Mouse (Mus musculus) stomach, embryonic 15.5 days (tissue): ENCODE data around the gene Dnajb2. TPM values are rescaled to one million over a fixed set of nuclear protein-coding genes. Genes with fewer than 3 reads are reported as not detected.
"Not testable (repeated sequence)": the region's sequence is repeated elsewhere in the genome, so short reads cannot be mapped to it uniquely, and the experiment has no call there.

Source experiments
- ATAC-seq: fragments of 200-750 bp; cut with Nextera tagmentation; 2 replicates; pipeline ENCODE4 v1.8.0; 2017; ENCODE audit warnings: low read depth, moderate number of reproducible peaks, moderate TSS enrichment; ENCODE audit not compliant: insufficient read depth, low FRiP score
- H3K27ac ChIP-seq: fragments of 300-500 bp; sonication (generic); 2 replicates; pipeline ENCODE4 v1.5.1; 2015; ENCODE audit warnings: mild to moderate bottlenecking, inconsistent platforms
- H3K27me3 ChIP-seq: fragments of 300-500 bp; sonication (generic); replicated peaks from 2 replicates; pipeline ENCODE4 v1.6.1; 2015; ENCODE audit warnings: inconsistent platforms
- H3K36me3 ChIP-seq: fragments of 300-500 bp; sonication (generic); 2 replicates; pipeline ENCODE4 v1.6.1; 2015; ENCODE audit warnings: inconsistent platforms
- H3K4me1 ChIP-seq: fragments of 300-500 bp; sonication (generic); 2 replicates; pipeline ENCODE4 v1.6.1; 2015; ENCODE audit warnings: inconsistent platforms
- H3K4me2 ChIP-seq: fragments of 300-500 bp; sonication (generic); 2 replicates; pipeline ENCODE4 v1.6.1; 2015; ENCODE audit warnings: mild to moderate bottlenecking, inconsistent platforms
- H3K4me3 ChIP-seq: fragments of 300-500 bp; sonication (generic); replicated peaks from 2 replicates; pipeline ENCODE4 v1.5.1; 2015; ENCODE audit warnings: inconsistent platforms
- H3K9ac ChIP-seq: fragments of 300-500 bp; sonication (generic); 2 replicates; pipeline ENCODE4 v1.6.1; 2015; ENCODE audit warnings: inconsistent platforms
- H3K9me3 ChIP-seq: fragments of 300-500 bp; sonication (generic); 2 replicates; pipeline ENCODE4 v1.6.1; 2016; ENCODE audit warnings: inconsistent platforms
- WGBS: fragments of 180-500 bp; shearing (Covaris S2); methylation state at CpG from one replicate; pipeline ENCODE4 v1.1.7; 2015; 5-methylcytosine and 5-hydroxymethylcytosine counted together
- polyA plus RNA-seq: library from polyadenylated mRNA; unstranded; fragments of >200 nt; fragmentation: Nextera tagmentation; extraction: Ambion mirVana; gene quantifications from 2 replicates; pipeline ENCODE4 v1.2.1, GENCODE M21; 2015

Gene Dnajb2
- polyA plus RNA-seq, 1 experiment from 2014 or later: 34.9 TPM

- H3K4me1 ChIP-seq: peaks cover 10% of the 10 kb centered on the region
- H3K4me3 ChIP-seq: no peak overlapping the region
- no peak overlapping the region for H3K4me2 ChIP-seq
- no peaks in the 10 kb centered on the region for H3K36me3 ChIP-seq
- no peak overlapping the region for H3K27ac ChIP-seq
- H3K27me3 ChIP-seq: peaks cover 17% of the 10 kb centered on the region
- no peak for ATAC-seq
- H3K9me3 ChIP-seq: no peaks in the 10 kb centered on the region
- no peak overlapping the region for H3K9ac ChIP-seq
- 74% methylated on average over 3 of the region's 3 CpGs for WGBS
Measured at GRCm38 (mm10) chr1:75221538-75221937, 14.7 kb upstream of the Dnajb2 start.

DNA sequence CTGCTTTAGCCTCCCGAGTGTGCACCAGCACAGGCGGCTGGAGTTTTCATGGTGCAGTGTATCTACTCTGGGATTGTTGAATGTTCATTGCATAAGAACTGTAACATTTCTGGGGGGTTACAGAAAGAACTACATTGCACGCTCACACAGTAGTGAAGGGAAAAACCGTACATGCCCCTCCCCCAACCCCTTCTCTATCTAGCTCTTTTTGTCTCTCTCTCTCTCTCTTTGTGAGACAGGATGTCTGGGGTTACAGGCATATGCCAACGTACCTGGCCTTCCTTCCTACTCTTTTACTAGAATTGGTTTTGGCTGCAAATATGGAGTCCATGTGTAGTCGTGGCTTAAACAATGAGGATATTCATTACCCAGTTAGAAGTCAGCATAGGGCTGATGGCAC, 13.3 kb upstream of the Dnajb2 start:
- WGBS: 77% methylated on average over 6 of the region's 6 CpGs
- Histone ChIP-seq H3K27me3 (peaks cover 17% of the 10 kb centered on the region), H3K36me3 (no peaks in the 10 kb centered on the region), H3K4me2 (no peak overlapping the region), H3K4me1 (peaks cover 10% of the 10 kb centered on the region), H3K9me3 (no peaks in the 10 kb centered on the region), H3K9ac (no peak overlapping the region), H3K27ac (no peak overlapping the region), H3K4me3 (no peak overlapping the region)
- ATAC-seq: no peak

- ATAC-seq: no peak
- no peak overlapping the region for H3K9ac ChIP-seq
- H3K27ac ChIP-seq: no peak overlapping the region
- H3K36me3 ChIP-seq: no peaks in the 10 kb centered on the region
- H3K4me2 ChIP-seq: no peak overlapping the region
- peaks cover 6% of the 10 kb centered on the region for H3K4me1 ChIP-seq
- H3K9me3 ChIP-seq: no peaks in the 10 kb centered on the region
- peaks cover 17% of the 10 kb centered on the region for H3K27me3 ChIP-seq
- WGBS: 57% methylated on average over 6 of the region's 6 CpGs
- no peak overlapping the region for H3K4me3 ChIP-seq
Measured at GRCm38 (mm10) chr1:75223532-75223931, 12.7 kb upstream of the Dnajb2 start.

DNA sequence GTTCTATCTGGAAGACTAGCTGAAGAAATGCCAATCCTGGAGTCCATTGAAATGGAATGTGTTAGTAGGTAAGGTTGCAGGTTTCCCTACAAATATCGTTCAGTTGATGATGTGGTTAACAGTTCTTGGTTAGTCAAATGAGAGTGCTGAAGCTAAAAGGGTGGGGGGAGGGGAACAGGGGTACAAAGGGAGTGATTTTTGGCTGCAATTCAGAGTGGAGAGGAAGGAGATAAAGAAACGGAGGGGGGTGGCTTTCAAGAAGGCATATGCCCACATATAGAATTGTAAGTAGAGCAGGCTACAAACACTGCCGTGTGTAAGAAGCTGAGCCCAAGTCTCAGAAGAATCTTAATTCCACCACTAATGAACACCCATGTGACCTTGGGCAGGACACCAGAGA, 10.7 kb upstream of the Dnajb2 start:
- Histone ChIP-seq H3K9me3 (no peaks in the 10 kb centered on the region), H3K9ac (no peak overlapping the region), H3K4me1 (no peaks in the 10 kb centered on the region), H3K4me3 (no peak overlapping the region), H3K27ac (no peak overlapping the region), H3K4me2 (no peak overlapping the region), H3K27me3 (peaks cover 9% of the 10 kb centered on the region), H3K36me3 (no peaks in the 10 kb centered on the region)
- no peak for ATAC-seq
- WGBS: 60% methylated on average over 3 of the region's 3 CpGs

GRCm38 (mm10) chr1:75226138-75226537, 10.1 kb upstream of the Dnajb2 start:
- Histone ChIP-seq H3K4me2 (no peak overlapping the region), H3K27ac (no peak overlapping the region), H3K27me3 (peaks cover 4% of the 10 kb centered on the region; the same call in 1 of the 2 replicates), H3K36me3 (no peaks in the 10 kb centered on the region), H3K9me3 (no peaks in the 10 kb centered on the region), H3K9ac (no peak overlapping the region), H3K4me3 (no peak overlapping the region), H3K4me1 (no peaks in the 10 kb centered on the region)
- no peak for ATAC-seq
- WGBS: 65% methylated on average over 2 of the region's 2 CpGs

GRCm38 (mm10) chr1:75227653-75228052, 8.6 kb upstream of the Dnajb2 start:
- WGBS: 73% methylated on average over 1 of the region's 1 CpGs
- H3K36me3 ChIP-seq: no peaks in the 10 kb centered on the region
- H3K27me3 ChIP-seq: no peaks in the 10 kb centered on the region
- ATAC-seq: no peak
- no peak overlapping the region for H3K9ac ChIP-seq
- no peak overlapping the region for H3K27ac ChIP-seq
- H3K4me2 ChIP-seq: no peak overlapping the region
- no peak overlapping the region for H3K4me3 ChIP-seq
- no peaks in the 10 kb centered on the region for H3K4me1 ChIP-seq
- no peaks in the 10 kb centered on the region for H3K9me3 ChIP-seq

GRCm38 (mm10) chr1:75229158-75229557, 7.0 kb upstream of the Dnajb2 start:
- Histone ChIP-seq H3K9me3 (no peaks in the 10 kb centered on the region), H3K36me3 (no peaks in the 10 kb centered on the region), H3K4me2 (no peak overlapping the region), H3K27ac (no peak overlapping the region), H3K4me1 (no peaks in the 10 kb centered on the region), H3K27me3 (no peaks in the 10 kb centered on the region), H3K4me3 (no peak overlapping the region), H3K9ac (no peak overlapping the region)
- ATAC-seq: no peak
- 66% methylated on average over 4 of the region's 4 CpGs for whole genome bisulfite sequencing

GRCm38 (mm10) chr1:75230335-75230994, 5.7 kb upstream of the Dnajb2 start:
- H3K9me3 ChIP-seq: no peaks in the 10 kb centered on the region
- no peaks in the 10 kb centered on the region for H3K36me3 ChIP-seq
- ATAC-seq: no peak; the same call in 1 of the 2 replicates
- H3K4me1 ChIP-seq: 0 out of 2 replicates have a peak, but pooled peaks cover 4% of the 10 kb centered on the region
- no peaks in the 10 kb centered on the region for H3K27me3 ChIP-seq
- no peak overlapping the region for H3K4me3 ChIP-seq
- 0 out of 2 replicates have a peak overlapping the region, but pooled peaks have one; percentile 1 for H3K27ac ChIP-seq
- 64% methylated on average over 7 of the region's 7 CpGs for WGBS
- no peak overlapping the region for H3K4me2 ChIP-seq
- H3K9ac ChIP-seq: no peak overlapping the region

GRCm38 (mm10) chr1:75231224-75231623, 5.0 kb upstream of the Dnajb2 start:
- Histone ChIP-seq H3K4me1 (0 out of 2 replicates have a peak, but pooled peaks cover 4% of the 10 kb centered on the region), H3K4me2 (no peak overlapping the region), H3K36me3 (no peaks in the 10 kb centered on the region), H3K4me3 (no peak overlapping the region), H3K27ac (0 out of 2 replicates have a peak overlapping the region, but pooled peaks have one; percentile 1), H3K9me3 (no peaks in the 10 kb centered on the region), H3K27me3 (no peaks in the 10 kb centered on the region), H3K9ac (no peak overlapping the region)
- no peak for ATAC-seq
- 71% methylated on average over 4 of the region's 4 CpGs for WGBS

- no peak for ATAC-seq
- H3K4me2 ChIP-seq: no peak within 1 kb of the TSS
- H3K27me3 ChIP-seq: no peaks in the 10 kb centered on the region
- WGBS: 67% methylated on average over 5 of the region's 5 CpGs
- 0 out of 2 replicates have a peak within 1 kb of the TSS, but pooled peaks have one; percentile 1 for H3K27ac ChIP-seq
- no peaks in the 10 kb centered on the region for H3K9me3 ChIP-seq
- H3K9ac ChIP-seq: no peak within 1 kb of the TSS
- H3K4me1 ChIP-seq: 0 out of 2 replicates have a peak, but pooled peaks cover 5% of the 10 kb centered on the region
- H3K4me3 ChIP-seq: no peak within 1 kb of the TSS
- no peaks in the 10 kb centered on the region for H3K36me3 ChIP-seq
Measured at GRCm38 (mm10) chr1:75231664-75232152, 4.5 kb upstream of the Dnajb2 start, which contains the start of gene A630095N17Rik. Gene A630095N17Rik, minus strand, starts transcription at chr1:75232102.

GRCm38 (mm10) chr1:75232489-75232888, 3.7 kb upstream of the Dnajb2 start:
- H3K4me2 ChIP-seq, H3K27ac ChIP-seq, H3K36me3 ChIP-seq, H3K27me3 ChIP-seq, H3K4me3 ChIP-seq, H3K9me3 ChIP-seq, ATAC-seq, H3K9ac ChIP-seq: not testable (repeated sequence)
- 69% methylated on average over 4 of the region's 4 CpGs for WGBS
- peaks cover 12% of the 10 kb centered on the region; the same call in 1 of the 2 replicates for H3K4me1 ChIP-seq

- no peak overlapping the region for H3K27ac ChIP-seq
- WGBS: 3% methylated on average over 8 of the region's 8 CpGs
- no peak for ATAC-seq
- no peaks in the 10 kb centered on the region for H3K36me3 ChIP-seq
- no peaks in the 10 kb centered on the region for H3K27me3 ChIP-seq
- peaks cover 14% of the 10 kb centered on the region; the same call in 1 of the 2 replicates for H3K4me1 ChIP-seq
- no peaks in the 10 kb centered on the region for H3K9me3 ChIP-seq
- no peak overlapping the region for H3K9ac ChIP-seq
- H3K4me2 ChIP-seq: peak overlapping the region; percentile 33; the same call in 1 of the 2 replicates
- no peak overlapping the region for H3K4me3 ChIP-seq
Measured at GRCm38 (mm10) chr1:75234606-75235005, 1.6 kb upstream of the Dnajb2 start.
